Mouse (Mus musculus) hematopoietic stem cell, adult 5-6 weeks (primary cell): ENCODE measurements around the gene Hoxa3. TPM values are rescaled to one million over a fixed set of nuclear protein-coding genes. Genes with fewer than 3 reads are reported as not detected.

Experiments
- ATAC-seq, 2 experiments: fragments of 125-278 bp in 1 of 2; replicated peaks in 1 of 2; 2 replicates each; pipeline ENCODE4 v1.8.0; 2016 to 2017; ENCODE audit warnings: inconsistent platforms in 2 of 2, mild to moderate bottlenecking in 2 of 2, moderate number of reproducible peaks in 2 of 2, low read depth in 1 of 2, moderate TSS enrichment in 1 of 2; ENCODE audit not compliant: low FRiP score in 2 of 2, poor library complexity in 2 of 2, severe bottlenecking in 2 of 2, insufficient read depth in 1 of 2, low TSS enrichment in 1 of 2
- total RNA-seq: library from RNA; stranded (forward); fragments of 172-1452, 232-1000 nt; gene quantifications from 2 replicates; pipeline ENCODE4 v1.2.3, GENCODE M21; 2017

Gene Hoxa3
- total RNA-seq, 1 experiment from 2014 or later = 3.7 TPM

DNA sequence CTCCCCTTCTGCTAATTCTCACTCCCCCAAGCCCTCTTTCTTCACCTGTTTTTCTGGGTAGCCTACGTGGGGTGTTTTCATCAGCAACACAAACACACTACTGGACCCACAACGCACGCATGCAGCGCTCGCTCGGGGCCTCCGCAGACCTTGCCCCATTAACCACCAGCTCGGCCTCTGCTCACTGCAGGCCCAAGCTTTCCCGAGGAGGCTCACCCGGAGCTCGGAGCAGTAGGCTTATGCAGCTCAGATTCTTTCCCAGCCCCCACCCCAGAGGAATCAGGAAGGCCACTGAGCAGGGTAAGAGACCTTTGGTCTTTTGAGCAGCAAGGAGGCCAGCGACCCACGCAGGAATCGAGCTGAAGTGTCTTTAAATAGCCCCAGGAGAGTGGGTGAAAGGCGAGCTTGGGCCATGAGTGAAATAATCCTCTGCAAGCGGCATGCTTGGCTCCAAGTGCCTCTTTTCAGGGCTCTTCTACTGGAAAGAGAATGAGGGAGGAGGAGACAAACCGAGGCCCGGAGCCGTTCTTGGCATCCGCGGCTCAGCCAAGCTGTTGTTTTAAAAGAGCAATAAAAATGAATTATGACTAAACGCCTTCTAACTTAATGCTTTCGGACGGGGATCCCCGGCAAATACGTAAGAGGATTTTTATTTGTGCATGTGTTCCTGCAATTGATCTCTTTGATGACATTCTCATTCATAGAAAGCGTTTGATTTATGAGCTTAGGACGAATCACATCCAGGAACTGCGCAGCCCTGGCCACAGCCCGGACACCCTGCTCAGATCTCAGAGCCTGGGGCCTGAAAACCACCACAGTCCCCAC lies 52.4 kb downstream of the Hoxa3 start:
- ATAC-seq = no peak

DNA sequence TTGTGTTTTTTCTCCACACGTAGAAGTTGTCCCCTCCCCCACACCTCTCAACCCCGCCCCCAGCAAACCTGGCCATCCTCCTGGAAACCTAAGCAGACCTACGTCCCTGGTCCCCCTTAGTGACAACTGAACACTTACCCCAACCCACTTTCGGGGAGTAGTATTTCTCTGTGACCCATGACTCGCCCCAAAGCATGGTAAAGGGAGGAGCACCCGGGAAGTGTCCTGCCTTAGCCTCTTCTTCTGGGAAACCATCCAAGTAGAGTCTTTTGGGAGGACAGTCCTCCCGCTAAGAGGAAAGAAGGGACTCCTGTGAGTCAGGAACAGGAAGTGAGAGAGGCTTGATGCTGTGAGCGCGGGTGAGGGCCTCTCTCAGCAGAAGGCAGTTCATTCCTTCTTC lies 53.2 kb downstream of the Hoxa3 start:
- ATAC-seq = no peak

DNA sequence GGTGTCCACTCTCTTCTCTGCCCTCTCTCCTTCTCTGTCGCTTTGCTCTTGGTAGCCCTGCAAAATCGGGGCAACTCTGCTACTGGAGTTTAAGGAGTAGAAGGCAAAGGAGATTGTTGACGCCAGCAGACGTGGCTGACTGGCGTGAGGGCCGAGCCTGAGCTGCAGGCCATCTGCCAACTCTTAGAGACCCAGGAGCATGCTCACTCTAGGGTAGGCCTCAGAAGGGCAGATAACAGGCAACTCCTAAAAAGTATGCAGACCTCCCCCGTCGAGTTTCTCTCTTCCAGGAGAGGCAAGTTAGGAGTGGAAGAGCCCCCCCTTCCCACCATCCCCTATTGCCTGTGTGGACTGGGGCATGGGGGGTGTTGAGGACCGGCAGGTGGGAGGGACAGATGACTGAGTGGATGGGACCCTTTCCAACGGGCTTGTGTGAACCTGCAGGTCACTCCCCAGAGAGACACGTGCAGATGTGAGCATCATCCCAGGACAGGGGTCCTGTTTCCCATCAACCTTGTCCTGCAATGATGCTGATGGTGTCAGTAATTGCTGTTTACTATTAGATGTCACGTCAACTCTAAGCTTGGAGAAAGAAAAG lies 53.9 kb downstream of the Hoxa3 start:
- ATAC-seq = no peak

DNA sequence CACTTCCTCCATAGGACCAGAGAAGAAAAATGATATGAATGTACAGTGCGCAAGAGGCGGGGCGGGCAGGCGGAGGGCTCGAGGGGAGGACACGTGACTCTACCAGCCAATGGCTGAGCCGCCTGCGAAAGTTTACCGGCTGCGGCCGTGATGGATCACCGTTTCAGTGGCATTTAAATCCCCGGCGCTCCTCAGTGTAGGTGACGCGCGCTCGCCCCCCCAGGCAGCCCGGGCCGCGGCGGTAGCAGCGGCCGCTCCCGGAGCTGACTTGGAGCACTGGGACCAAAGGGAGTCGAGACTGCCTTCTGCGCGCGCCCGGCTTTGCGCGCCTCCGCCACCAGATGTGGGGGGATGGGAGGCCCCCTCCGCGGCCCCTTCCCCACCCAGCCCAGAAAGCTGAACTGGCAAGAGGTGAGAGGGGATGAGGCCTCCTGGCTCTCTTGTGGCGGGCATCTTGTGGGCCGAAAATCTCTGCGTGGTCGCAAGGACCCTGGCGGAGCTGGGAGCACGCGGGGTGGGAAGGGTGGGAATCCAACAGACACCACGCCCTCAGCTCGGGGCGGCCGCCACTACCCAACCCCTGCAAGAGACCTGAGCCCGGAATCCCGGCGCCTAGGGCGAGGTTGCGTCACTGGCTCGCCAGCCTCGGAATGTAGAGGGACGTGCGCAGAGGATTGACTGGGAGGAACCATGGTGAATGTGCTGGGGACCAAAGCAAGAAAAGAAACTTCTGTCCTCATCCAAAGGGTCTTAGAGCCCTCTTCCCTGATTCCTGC lies 54.7 kb downstream of the Hoxa3 start, which contains the start of gene Hoxa1:
TSS of gene Hoxa1 (minus strand) at position 42 of the 776 bp plus-strand sequence.
- peak; percentile 81 to 87 for ATAC-seq

DNA sequence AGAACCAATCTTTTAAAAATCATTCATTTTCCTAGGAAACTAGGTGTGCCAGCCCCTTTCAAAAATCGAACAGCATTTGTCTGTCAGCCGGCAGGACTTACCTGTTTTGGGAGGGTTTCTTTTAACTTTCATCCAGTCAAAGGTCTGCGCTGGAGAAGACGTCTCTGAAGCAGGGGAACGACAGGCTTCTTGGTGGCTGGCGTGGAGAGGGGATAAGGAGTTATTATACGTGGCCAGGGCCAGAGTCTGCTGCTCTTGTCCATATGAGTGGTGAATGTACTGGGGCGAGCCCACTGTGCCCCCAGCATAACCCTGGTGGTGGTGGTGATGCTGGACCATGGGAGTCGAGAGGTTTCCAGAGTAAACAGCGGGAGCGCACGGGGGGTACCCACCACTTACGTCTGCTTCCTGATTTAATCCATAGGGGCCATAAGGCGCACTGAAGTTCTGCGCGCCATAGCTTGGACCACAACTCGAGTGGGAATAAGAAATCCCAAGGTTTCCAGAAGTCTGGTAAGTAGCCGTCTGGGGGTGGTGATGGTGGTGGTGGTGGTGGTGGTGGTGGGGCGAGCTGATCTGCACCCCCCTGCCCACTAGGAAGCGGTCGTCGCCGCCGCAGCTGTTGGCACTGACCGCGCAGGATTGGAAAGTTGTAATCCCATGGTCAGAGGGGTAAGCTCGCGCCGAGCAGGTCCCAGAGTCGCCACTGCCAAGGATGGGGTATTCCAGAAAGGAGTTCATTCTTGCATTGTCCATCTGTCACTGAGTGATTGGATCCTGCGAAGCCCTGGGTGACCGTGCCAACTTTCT lies 55.5 kb downstream of the Hoxa3 start:
- ATAC-seq = no peak; a peak in 1 of 4 replicates

DNA sequence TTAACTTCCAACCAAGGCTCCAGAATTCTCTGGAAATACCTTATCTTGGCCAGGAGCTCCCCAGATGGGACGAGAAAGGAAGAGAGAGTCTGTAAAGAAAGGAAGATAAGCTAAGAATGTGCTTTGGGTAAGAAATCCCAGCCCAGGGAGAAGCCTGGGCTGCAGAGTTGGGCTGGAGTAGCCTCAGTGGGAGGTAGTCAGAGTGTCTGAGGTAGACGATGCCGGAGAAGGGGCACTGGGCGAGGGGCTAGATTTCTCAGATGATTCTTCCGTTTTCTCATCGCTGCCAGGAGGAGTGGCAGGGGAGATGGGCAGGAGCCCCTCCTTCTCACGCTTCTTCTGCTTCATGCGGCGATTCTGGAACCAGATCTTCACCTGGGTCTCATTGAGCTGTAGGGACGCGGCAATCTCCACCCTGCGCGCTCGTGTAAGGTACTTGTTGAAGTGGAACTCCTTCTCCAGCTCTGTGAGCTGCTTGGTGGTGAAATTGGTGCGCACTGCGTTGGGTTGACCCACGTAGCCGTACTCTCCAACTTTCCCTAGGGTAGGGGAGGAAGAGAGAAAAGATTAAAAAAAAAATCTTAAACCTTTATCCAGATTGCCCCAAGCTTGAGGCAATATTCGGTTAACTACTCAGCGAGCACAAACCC lies 56.5 kb downstream of the Hoxa3 start:
- no peak for ATAC-seq

DNA sequence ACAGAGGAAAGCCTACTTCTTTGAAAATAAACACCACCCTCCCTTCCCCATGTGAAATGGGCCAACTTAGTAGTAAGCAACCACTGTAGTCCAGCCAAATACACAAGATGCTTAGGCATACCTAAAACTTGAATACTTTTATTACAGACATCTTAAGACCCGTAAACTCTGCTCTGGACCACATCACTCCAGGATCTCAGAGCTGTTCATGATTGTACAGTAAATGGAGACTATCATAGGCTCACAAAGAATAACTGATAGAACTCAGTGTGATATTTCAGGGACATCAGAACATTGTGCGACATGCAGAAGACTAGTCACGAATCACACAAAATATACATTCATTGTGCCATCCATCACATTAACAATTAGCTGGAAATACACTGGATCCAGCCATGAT lies 57.7 kb downstream of the Hoxa3 start:
- ATAC-seq = no peak

DNA sequence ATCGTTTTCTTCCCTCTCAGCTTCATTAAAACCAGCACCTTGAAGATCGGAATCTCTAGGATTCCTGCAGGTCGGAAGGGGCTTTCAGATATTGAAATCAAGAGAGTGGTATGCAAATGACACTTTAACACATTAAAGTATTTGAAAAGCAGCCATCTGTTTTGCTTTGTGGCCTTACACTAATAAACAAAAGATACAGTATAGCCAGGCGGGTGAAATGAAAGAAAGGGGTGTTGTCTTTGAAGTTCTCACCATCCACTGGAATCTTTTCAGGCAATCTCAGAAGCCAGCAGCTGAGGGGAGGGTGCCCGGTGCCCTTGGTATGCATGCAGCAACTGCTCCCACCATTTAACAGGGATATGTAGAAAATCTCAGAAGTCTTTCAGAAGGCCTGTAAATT lies 59.1 kb downstream of the Hoxa3 start:
- ATAC-seq = no peak

DNA sequence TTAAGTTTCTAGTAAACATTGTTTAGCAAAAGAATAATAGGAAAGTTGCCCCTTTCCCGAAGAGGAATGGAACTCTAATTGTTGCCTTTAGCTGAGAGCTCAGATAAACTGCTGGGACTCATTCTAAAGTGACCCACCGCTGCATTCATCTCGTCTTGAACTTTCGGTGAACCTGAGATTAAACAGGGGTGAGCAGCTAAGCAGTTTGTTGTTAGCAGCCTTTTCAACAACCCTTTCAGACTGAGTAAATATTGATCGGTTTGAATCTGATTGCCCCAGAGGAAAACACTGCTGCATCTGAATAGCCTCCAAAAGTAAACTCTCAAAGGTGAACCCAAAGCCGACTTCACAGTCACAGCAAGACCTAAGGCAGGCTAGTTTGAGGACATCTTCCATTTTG lies 59.9 kb downstream of the Hoxa3 start:
- no peak for ATAC-seq

DNA sequence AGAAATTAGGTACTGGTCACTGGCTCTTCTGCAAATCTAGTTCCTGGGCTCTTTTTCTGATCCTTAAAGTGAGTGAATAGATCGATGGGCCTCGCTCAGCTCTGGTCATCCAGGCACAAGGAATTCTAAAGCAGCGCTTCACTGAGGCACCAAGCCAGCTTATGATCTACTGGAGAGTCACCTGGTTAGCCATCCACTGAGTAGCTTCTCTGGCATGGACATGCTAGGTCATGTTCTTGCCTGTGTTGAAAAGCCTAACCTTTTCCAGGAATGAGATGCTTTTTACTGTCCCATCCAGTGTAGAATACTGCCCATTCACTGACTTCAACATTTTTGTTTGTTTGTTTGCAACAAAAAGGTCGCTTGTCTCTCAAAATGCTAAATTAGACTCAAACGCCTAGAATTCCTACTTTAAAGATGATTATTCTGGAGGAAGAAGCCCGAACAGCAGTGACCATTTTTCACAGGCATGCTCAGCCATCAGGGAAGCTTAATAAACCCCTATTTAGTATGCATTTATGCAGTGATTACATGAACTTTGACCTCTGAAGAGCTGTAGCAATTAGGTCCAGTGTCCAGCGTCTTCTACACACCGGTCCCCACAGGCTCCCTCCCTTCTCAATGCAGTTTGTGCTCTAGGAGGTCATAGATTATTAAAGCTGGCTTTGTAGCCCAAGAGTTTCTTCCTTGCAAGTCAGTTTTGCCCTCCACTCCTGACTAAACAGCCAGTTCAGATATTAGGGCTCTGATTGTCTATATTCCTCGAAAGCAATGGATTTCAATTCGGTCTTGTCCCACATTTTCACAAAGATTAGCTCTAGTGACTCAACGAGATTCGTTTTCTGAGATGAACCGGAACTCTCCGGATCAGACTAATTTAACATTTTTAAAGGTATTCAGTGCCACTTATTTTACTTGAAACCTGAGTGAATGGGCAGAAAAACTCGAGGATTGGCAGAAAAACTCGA lies 60.6 kb downstream of the Hoxa3 start:
- ATAC-seq = no peak

DNA sequence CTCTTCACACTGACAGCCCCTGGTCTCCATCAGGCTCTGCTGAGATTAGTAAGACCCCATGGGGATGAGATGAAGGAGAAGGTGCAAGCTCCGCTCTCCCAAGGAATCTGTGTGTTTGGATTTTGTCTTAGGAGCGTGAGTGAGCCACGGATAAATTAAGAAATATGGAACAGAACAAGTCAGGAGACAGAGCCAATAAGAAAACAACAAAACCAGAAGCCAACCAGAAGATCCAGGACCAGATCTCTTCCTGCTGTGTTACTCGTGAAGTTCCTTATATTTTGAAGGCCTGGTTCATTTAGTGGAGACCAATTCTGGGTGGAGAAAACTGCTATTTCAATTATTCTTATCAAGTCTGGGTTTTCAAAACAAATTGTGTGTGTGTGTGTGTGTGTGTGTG lies 61.6 kb downstream of the Hoxa3 start:
- ATAC-seq = no peak

DNA sequence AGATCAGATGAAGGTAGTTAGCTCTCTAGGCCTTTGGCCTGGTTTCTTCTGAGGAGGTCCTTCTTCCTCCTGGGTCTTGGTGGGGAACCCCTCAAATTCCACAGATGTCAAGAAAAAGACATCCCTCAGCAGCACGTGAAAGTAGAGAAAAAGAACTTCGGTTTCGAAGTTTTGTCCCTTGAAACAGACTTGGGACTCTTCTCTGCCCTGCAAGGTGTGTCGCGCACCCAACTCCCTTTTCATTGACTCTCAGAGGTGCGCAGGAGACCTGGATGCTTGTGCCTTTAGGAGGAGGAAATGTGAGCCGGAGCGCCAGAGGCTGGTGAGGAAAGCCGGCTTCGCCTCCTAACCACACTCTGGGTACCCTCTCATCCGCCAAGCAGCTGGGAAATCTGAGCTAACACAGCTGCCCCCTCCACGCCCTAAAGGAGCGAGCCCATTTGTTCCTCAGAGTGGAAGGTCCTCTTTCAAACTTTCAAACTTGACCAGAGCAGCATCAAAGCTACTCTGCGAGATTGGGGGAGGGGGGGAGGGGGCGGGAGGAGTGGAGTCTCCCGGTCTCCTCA lies 62.7 kb downstream of the Hoxa3 start:
- ATAC-seq = no peak

DNA sequence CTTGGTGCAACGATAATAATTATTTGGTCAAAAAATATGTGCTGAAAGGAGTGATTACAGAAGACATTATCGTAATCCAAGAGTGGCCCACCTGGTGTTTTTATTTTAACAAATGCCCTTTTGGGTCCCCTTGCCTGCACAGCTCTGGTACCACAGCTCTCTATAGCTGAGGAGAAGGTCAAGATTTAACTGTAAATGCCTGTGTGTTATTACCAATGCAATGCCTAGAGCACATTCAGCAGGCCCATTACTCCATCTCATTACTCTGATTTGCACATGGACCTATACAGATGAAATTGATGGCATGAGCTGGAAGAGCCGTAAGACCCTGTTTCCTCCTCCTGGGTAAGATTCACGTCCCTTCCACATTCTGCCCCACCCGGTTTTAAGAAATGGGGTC lies 74.0 kb downstream of the Hoxa3 start:
- no peak for ATAC-seq

DNA sequence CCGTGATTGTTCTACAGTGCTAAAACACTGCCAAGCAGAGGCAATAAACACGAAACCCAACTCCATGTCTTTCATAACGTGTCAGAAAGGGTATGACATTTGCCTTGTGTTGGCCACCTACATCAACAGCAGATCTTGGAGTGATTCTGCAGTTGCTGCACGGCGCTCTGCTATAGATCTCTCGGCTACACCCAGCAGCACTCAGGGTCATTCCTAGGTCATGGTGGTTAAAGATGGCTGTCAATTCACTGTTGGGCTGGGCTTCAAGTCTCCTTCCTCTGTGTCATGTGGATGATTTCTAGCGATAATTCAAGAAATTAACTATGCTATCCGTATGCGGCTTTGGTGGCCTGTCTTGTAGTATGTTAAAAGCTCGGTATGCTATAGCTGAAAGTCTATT lies 74.6 kb downstream of the Hoxa3 start:
- ATAC-seq = no peak

DNA sequence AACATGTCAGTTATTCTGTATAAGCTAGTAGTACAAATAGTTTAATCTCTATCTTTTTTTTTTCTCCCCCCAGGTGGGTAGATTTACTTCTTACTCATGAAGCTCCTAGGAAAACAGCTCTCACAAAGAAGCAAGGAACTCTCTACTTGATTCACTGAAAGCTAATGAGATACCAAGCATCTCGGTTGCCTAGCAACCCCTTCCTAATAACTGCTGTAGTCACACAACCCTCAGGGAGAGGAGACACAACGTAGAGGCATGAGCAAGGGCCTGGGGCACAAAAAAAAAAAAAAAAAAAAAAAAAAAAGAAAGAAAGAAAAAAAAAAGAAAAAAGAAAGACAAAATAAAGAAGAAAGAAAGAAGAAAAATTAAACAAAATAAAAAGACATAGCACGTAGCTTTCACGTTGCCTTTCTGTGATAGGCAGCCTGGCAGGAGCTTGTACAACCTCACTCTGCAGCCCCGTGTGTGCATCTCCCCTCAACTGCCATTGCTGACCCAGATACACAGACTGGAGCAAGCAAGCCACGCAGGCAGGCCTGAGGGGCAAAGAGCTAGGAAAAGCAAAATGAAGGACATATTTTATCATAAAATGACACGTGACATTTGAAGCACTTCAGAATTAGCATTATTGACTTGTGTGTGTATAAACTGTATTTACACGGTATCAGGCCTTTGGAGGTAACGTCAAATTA lies 75.1 kb downstream of the Hoxa3 start:
- no peak for ATAC-seq
